Mouse (Mus musculus) kidney, embryonic 16.5 days (tissue): ENCODE data around the gene Gtf2i. TPM values are rescaled to one million over a fixed set of nuclear protein-coding genes. Genes with fewer than 3 reads are reported as not detected.
"Not testable (repeated sequence)": the region's sequence is repeated elsewhere in the genome, so short reads cannot be mapped to it uniquely, and the experiment has no call there.

Experiments
- ATAC-seq: fragments of 200-750 bp; cut with Nextera tagmentation; 2 replicates; pipeline ENCODE4 v1.8.0; 2017; ENCODE audit warnings: moderate TSS enrichment; ENCODE audit not compliant: low FRiP score, low TSS enrichment
- H3K27ac ChIP-seq: fragments of 300-500 bp; sonication (generic); 2 replicates; pipeline ENCODE4 v1.5.1; 2014; ENCODE audit warnings: low read length
- H3K27me3 ChIP-seq: fragments of 300-500 bp; sonication (generic); 2 replicates; pipeline ENCODE4 v1.6.1; 2014; ENCODE audit warnings: low read length, control low read depth, mixed read lengths; ENCODE audit not compliant: insufficient read depth
- H3K36me3 ChIP-seq: fragments of 300-500 bp; sonication (generic); 2 replicates; pipeline ENCODE4 v1.6.1; 2014; ENCODE audit warnings: low read length, control low read depth, mixed read lengths; ENCODE audit not compliant: insufficient read depth
- H3K4me1 ChIP-seq: fragments of 300-500 bp; sonication (generic); 2 replicates; pipeline ENCODE4 v1.6.1; 2014; ENCODE audit warnings: low read length, control low read depth, mixed read lengths; ENCODE audit not compliant: insufficient read depth
- H3K4me2 ChIP-seq: fragments of 300-500 bp; sonication (generic); replicated peaks from 2 replicates; pipeline ENCODE4 v1.6.1; 2014; ENCODE audit warnings: low read depth, low read length
- H3K4me3 ChIP-seq: fragments of 300-500 bp; sonication (generic); 2 replicates; pipeline ENCODE4 v1.5.1; 2014; ENCODE audit warnings: mild to moderate bottlenecking, low read length
- H3K9ac ChIP-seq: fragments of 300-500 bp; sonication (generic); replicated peaks from 2 replicates; pipeline ENCODE4 v1.6.1; 2014; ENCODE audit warnings: low read length
- H3K9me3 ChIP-seq: fragments of 300-500 bp; sonication (generic); 2 replicates; pipeline ENCODE4 v1.6.1; 2016; ENCODE audit warnings: low read length, control low read depth
- WGBS: fragments of 180-500 bp; shearing (Covaris S2); extraction: QIAGEN DNeasy Blood & Tissue Kit; methylation state at CpG from one replicate; pipeline ENCODE4 v1.1.7; 2014; 5-methylcytosine and 5-hydroxymethylcytosine counted together
- polyA plus RNA-seq: library from polyadenylated mRNA; unstranded; fragments of >200 nt; fragmentation: Nextera tagmentation; extraction: Ambion mirVana; gene quantifications from 2 replicates; pipeline ENCODE4 v1.2.1, GENCODE M21; 2015

The Gtf2i gene
- polyA plus RNA-seq: 179 and 192 TPM in 2 replicates

DNA sequence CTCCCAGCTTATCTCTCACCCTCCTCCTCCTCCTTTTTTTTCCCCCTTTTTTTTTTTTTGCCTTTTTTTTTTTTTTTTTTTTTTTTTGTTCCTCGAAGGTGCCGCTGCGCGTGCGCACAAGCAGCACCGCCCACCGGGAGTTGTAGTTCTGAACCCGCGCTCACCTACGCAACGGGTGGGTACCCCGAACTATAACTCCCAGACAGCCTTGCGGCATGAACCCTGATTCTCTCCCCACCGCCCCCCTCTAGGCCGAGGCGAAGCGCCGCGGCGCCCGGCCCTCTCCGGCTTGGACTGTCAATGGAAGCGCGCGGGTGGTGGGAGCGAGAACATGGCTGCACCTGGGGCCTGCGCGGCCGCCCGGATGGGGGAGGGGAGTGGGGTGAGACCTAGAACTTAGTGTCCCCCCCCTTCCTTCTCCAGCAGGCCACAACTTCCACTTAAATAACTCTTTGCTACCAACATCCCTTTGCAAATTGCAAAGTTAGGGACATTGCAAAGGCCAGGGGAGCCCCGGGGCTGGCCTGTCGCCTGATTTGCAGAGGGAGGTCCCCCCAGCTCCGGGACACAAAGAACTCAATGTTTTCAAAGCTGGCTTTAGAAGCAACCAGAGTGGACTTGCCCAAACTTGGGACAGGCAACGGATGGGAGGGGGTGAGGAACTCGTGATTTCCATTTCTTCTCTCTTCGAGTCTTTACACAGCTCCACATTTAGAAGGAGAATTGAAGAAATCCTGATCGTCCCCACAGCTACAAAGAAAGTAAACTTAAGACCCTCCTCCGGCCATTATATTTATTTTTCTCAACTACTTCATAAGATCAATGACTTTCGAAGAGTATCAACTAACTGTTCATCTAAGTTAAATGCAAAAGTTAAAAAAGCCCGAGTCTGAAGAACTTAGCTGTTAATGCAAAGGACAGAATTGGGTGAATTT lies at the start of gene Gtf2i:
Gene Gtf2i, minus strand, starts transcription at position 73 of the 935 bp plus-strand sequence.
- Histone ChIP-seq H3K27me3 (no peaks in the 10 kb centered on the region), H3K4me1 (peaks cover 37% of the 10 kb centered on the region), H3K9ac (peak within 1 kb of the TSS; percentile 99), H3K9me3 (no peaks in the 10 kb centered on the region), H3K4me3 (peak within 1 kb of the TSS; percentile 76), H3K36me3 (peaks cover 15% of the 10 kb centered on the region), H3K27ac (peak within 1 kb of the TSS; percentile 100), H3K4me2 (peak within 1 kb of the TSS; percentile 82)
- peak; percentile 92 for ATAC-seq
- WGBS: under 1% methylated on average over 34 of the region's 40 CpGs

DNA sequence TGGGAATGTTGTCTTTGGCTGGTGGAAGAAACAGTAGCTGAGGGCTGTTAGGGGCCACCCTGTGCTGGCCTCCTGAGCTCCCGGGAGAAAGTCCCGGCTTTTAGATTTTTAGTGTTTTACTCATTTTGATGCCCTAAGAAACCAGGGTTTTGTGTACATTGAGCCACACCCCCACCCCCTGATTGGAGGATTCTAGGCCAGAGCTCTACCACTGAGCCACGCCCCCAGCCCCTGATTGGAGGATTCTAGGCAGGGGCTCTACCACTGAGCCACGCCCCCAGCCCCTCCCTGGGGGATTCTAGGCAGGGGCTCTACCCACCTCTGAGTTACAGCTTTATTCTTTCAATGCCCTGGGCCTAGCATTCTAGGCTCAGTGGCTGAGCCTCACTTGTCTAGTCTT lies 44.5 kb upstream of the Gtf2i start:
- peaks cover 48% of the 10 kb centered on the region for H3K36me3 ChIP-seq
- H3K27me3 ChIP-seq: no peaks in the 10 kb centered on the region
- no peak overlapping the region for H3K4me2 ChIP-seq
- 88% methylated on average over 4 of the region's 4 CpGs for whole genome bisulfite sequencing
- H3K27ac ChIP-seq: no peak overlapping the region
- no peaks in the 10 kb centered on the region for H3K9me3 ChIP-seq
- ATAC-seq: no peak
- H3K9ac ChIP-seq: no peak overlapping the region
- H3K4me1 ChIP-seq: no peaks in the 10 kb centered on the region
- no peak overlapping the region for H3K4me3 ChIP-seq

DNA sequence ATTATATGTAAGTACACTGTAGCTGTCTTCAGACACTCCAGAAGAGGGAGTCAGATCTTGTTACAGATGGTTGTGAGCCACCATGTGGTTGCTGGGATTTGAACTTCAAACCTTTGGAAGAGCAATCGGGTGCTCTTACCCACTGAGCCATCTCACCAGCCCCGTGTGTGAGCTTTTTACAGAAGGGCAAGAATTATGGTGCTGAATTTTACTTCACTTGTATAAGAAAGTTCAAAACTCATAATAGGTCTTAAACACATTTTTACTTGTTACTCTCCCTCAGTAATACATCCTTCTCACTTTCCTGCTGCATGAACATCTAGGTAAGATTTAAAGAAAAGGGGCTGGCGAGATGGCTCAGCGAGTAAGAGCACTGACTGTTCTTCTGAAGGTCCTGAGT lies 40.8 kb upstream of the Gtf2i start:
- not testable (repeated sequence) for H3K27ac ChIP-seq, ATAC-seq, H3K4me2 ChIP-seq, H3K9me3 ChIP-seq, H3K4me3 ChIP-seq, H3K27me3 ChIP-seq, H3K4me1 ChIP-seq, H3K9ac ChIP-seq
- peaks cover 27% of the 10 kb centered on the region for H3K36me3 ChIP-seq
- WGBS: 90% methylated on average over 4 of the region's 4 CpGs

DNA sequence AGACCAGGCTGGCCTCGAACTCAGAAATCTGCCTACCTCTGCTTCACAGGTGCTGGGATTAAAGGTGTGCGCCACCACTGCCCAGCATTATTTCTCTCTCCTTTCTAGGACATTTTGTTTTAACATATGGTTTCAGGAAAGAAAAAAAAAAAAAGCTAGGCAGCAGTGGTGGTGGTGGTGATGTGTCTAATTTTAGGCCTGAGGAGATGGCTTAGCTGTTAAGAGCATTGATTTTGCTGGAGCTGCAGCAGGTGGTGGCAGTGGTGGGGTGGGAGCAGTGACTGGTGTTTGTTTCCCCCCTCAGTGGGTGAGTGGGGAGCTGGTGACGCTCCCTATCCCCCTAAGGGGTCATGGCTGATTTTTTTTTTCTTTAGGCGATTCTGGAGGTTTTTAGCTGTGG lies 38.6 kb upstream of the Gtf2i start:
- peaks cover 4% of the 10 kb centered on the region for H3K36me3 ChIP-seq
- H3K4me2 ChIP-seq: no peak overlapping the region
- H3K4me1 ChIP-seq: peaks cover 6% of the 10 kb centered on the region
- no peaks in the 10 kb centered on the region for H3K9me3 ChIP-seq
- no peak overlapping the region for H3K27ac ChIP-seq
- ATAC-seq: no peak
- H3K4me3 ChIP-seq: no peak overlapping the region
- 71% methylated on average over 4 of the region's 4 CpGs for WGBS
- H3K27me3 ChIP-seq: no peaks in the 10 kb centered on the region
- H3K9ac ChIP-seq: no peak overlapping the region

DNA sequence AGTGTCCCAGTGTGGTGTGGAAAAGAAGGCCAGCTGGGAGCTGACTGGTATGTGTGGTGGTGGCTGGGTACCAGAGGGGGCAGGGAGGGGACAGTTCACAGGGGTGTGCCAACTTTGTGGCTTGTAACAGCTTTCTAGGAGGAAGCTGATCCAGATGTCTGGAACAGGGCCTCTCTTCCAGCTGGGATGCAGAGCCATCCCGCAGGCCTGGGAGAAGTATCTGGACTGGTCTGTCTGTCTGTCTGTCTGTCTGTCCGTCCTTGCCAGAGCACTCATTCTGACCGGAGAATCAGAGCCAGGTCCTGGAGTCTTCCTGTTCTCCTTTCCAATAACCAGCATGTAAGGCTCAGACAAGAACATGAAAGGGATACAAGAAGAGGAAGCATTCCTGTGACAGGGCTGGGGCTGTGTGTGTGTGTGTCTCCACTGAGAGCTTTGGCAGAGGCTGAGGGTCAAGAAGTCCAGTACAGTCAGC lies 38.0 kb upstream of the Gtf2i start:
- no peak for ATAC-seq
- Histone ChIP-seq H3K9me3 (no peaks in the 10 kb centered on the region), H3K9ac (no peak overlapping the region), H3K36me3 (peaks cover 4% of the 10 kb centered on the region; the same call in 1 of the 2 replicates), H3K4me1 (peaks cover 6% of the 10 kb centered on the region), H3K27me3 (no peaks in the 10 kb centered on the region), H3K27ac (0 out of 2 replicates have a peak overlapping the region, but pooled peaks have one; percentile 13), H3K4me3 (no peak overlapping the region), H3K4me2 (no peak overlapping the region)
- 69% methylated on average over 3 of the region's 3 CpGs for WGBS

DNA sequence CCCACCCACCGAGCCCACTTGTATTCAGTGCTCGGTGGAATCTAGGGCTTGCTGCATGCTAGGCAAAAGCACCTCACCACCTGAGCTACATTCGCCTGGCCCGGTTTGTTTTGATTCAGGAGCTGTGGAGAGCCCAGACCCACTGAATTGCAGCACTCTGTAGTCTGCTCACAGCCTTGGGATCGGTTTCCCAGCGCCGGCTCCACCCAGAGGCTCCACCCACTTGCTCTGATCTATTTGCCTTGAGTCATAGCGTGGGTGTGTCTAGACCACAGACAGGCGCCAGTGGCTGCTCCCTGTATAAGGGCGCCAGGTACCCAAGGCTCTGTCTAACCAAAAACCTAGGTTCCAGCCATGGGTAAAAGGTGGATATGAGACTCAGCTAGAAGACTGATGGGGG lies 36.1 kb upstream of the Gtf2i start:
- peak; percentile 89 for ATAC-seq
- Histone ChIP-seq H3K36me3 (no peaks in the 10 kb centered on the region), H3K4me1 (peaks cover 6% of the 10 kb centered on the region), H3K9ac (no peak overlapping the region), H3K27me3 (no peaks in the 10 kb centered on the region), H3K9me3 (no peaks in the 10 kb centered on the region), H3K4me2 (peak overlapping the region; percentile 43), H3K4me3 (peak overlapping the region; percentile 27), H3K27ac (peak overlapping the region; percentile 38; the same call in 1 of the 2 replicates)
- 6% methylated on average over 10 of the region's 10 CpGs for WGBS

DNA sequence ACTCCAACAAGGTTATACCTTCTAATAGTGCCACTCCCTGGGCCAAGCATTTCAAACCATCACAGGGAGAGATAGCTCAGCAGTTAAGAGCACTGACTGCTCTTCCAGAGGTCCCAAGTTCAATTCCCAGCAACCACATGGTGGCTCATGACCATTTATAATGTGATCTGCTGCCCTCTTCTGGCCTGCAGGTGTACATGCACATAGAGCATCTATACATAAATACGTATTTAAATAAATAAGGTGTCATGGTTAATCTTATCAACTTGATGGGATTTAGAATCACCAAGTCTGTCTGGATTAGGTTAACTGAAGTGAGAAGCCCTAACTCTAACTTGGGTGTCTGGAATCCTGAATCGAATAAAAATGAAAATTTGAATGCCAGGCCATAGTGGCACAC lies 32.5 kb upstream of the Gtf2i start:
- no peak overlapping the region for H3K4me2 ChIP-seq
- H3K36me3 ChIP-seq: no peaks in the 10 kb centered on the region
- 84% methylated on average over 2 of the region's 2 CpGs for WGBS
- H3K4me3 ChIP-seq: no peak overlapping the region
- no peaks in the 10 kb centered on the region for H3K9me3 ChIP-seq
- peaks cover 6% of the 10 kb centered on the region for H3K4me1 ChIP-seq
- H3K27me3 ChIP-seq: no peaks in the 10 kb centered on the region
- H3K27ac ChIP-seq: no peak overlapping the region
- no peak for ATAC-seq
- no peak overlapping the region for H3K9ac ChIP-seq

DNA sequence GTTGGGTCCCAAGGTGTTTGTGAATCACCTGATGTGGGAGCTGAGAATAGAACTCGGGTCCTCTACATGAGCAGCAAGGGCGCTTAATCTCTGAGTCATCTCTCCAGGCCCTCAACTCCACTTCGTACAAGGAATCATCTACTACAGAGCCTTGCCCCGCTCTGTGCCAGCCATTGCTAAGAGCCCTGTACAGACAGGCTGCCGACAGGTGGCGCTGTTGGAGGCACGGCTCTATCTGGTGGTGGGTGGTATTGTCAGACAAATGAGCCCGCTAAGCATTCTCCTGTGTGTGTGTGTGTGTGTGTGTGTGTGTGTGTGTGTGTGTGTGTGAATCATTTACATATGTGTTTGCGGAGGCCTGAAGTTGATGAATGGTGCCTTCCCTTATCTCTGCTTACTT lies 30.9 kb upstream of the Gtf2i start:
- Histone ChIP-seq H3K27me3 (no peaks in the 10 kb centered on the region), H3K36me3 (no peaks in the 10 kb centered on the region), H3K27ac (no peak overlapping the region), H3K9ac (no peak overlapping the region), H3K4me1 (peaks cover under 1% of the 10 kb centered on the region), H3K4me3 (no peak overlapping the region), H3K9me3 (no peaks in the 10 kb centered on the region), H3K4me2 (no peak overlapping the region)
- WGBS: 81% methylated on average over 9 of the region's 9 CpGs
- no peak for ATAC-seq

DNA sequence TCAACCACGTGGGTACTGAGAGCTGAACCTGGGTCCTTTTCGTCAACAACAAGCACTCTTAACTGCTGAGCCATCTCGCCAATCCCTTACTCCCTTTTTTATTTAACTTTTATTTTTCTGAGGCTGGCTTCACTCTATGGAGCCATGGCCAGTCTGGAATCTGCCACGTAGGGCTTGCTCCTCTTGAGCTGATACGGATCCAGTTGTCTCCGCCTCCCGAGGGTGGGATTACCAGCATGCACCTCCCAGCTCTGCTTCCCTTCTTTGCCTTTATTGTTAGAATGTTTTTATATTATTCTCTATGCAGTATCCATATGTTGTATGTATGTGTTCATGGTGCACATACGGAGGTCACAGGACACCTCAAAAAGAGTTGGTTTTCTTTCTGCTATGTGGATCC lies 29.5 kb upstream of the Gtf2i start:
- Histone ChIP-seq H3K9ac (no peak overlapping the region), H3K4me1 (no peaks in the 10 kb centered on the region; the same call in 1 of the 2 replicates), H3K27me3 (no peaks in the 10 kb centered on the region), H3K27ac (no peak overlapping the region), H3K9me3 (no peaks in the 10 kb centered on the region), H3K4me3 (no peak overlapping the region), H3K4me2 (no peak overlapping the region), H3K36me3 (no peaks in the 10 kb centered on the region)
- WGBS: 82% methylated on average over 8 of the region's 8 CpGs
- ATAC-seq: no peak

DNA sequence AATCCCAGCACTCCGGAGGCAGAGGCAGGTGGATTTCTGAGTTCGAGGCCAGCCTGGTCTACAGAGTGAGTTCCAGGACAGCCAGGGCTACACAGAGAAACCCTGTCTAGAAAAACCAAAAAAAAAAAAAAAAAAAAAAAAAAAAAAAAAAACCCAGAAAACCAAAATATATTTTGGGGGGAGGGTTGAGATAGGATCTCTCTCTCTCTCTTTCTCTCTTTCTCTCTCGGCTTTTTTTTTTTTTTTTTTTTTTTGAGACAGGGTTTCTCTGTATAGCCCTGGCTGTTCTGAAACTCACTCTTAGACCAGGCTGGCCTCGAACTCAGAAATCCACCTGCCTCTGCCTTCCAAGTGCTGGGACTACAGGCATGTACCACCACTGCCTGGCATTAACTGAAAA lies 29.0 kb upstream of the Gtf2i start:
- not testable (repeated sequence) for H3K4me2 ChIP-seq, H3K4me3 ChIP-seq, H3K9me3 ChIP-seq, H3K27ac ChIP-seq, H3K4me1 ChIP-seq, H3K9ac ChIP-seq, H3K27me3 ChIP-seq, ATAC-seq, H3K36me3 ChIP-seq
- 94% methylated on average over 3 of the region's 4 CpGs for WGBS
